Mouse (Mus musculus): ENCODE measurements around the gene Bmper. TPM values are rescaled to one million over a fixed set of nuclear protein-coding genes. Genes with fewer than 3 reads are reported as not detected.
A peak's percentile ranks its signal among the peaks of the same experiment; 100 is the strongest.

Bmper gene
- polyA plus RNA-seq, 1 experiment: 17.2 TPM

- Histone ChIP-seq H3K27ac (ENCODE audit: insufficient read depth, low read length) (no peak overlapping the region), H3K4me1 (ENCODE audit: control insufficient read depth, insufficient read depth, low read length) (no peaks in the 10 kb centered on the region)
- TF ChIP-seq POLR2A (IDR thresholded peaks at IDR 0.05; ENCODE audit: low read depth, low read length) (no peak), CTCF (IDR thresholded peaks at IDR 0.05; ENCODE audit: borderline replicate concordance, insufficient read depth, low read length) (no peak)
These were observed 210.4 kb downstream of the Bmper start for GRCm38 (mm10) chr9:23433238-23433637.

GRCm38 (mm10) chr9:23436751-23437150 is 213.9 kb downstream of the Bmper start:
- Histone ChIP-seq H3K27ac (ENCODE audit: insufficient read depth, low read length) (no peak overlapping the region), H3K4me3 (ENCODE audit: insufficient read depth, low read length) (no peak overlapping the region), H3K4me1 (ENCODE audit: control insufficient read depth, insufficient read depth, low read length) (no peaks in the 10 kb centered on the region)
- TF ChIP-seq POLR2A (IDR thresholded peaks at IDR 0.05; ENCODE audit: low read depth, low read length): no peak
- TF ChIP-seq CTCF (IDR thresholded peaks at IDR 0.05; ENCODE audit: borderline replicate concordance, insufficient read depth, low read length): no peak

More at GRCm38 (mm10) chr9:23433238-23433637, 210.4 kb downstream of the Bmper start:
- H3K4me3 ChIP-seq (ENCODE audit: insufficient read depth, low read length): no peak overlapping the region

- TF ChIP-seq POLR2A (IDR thresholded peaks at IDR 0.05; ENCODE audit: low read depth, low read length) (no peak), CTCF (IDR thresholded peaks at IDR 0.05; ENCODE audit: borderline replicate concordance, insufficient read depth, low read length) (no peak)
- Histone ChIP-seq H3K4me1 (ENCODE audit: control insufficient read depth, insufficient read depth, low read length) (no peaks in the 10 kb centered on the region), H3K4me3 (ENCODE audit: insufficient read depth, low read length) (no peak overlapping the region), H3K27ac (ENCODE audit: insufficient read depth, low read length) (no peak overlapping the region)
These were observed 215.8 kb downstream of the Bmper start for GRCm38 (mm10) chr9:23438662-23439061.

GRCm38 (mm10) chr9:23442168-23442567 is 219.3 kb downstream of the Bmper start:
- Histone ChIP-seq H3K4me1 (ENCODE audit: control insufficient read depth, insufficient read depth, low read length) (no peaks in the 10 kb centered on the region), H3K4me3 (ENCODE audit: insufficient read depth, low read length) (no peak overlapping the region), H3K27ac (ENCODE audit: insufficient read depth, low read length) (no peak overlapping the region)
- TF ChIP-seq POLR2A (IDR thresholded peaks at IDR 0.05; ENCODE audit: low read depth, low read length) (no peak), CTCF (IDR thresholded peaks at IDR 0.05; ENCODE audit: borderline replicate concordance, insufficient read depth, low read length) (no peak)

- TF ChIP-seq CTCF (IDR thresholded peaks at IDR 0.05; ENCODE audit: borderline replicate concordance, insufficient read depth, low read length) (no peak), POLR2A (IDR thresholded peaks at IDR 0.05; ENCODE audit: low read depth, low read length) (no peak)
- Histone ChIP-seq H3K27ac (ENCODE audit: insufficient read depth, low read length) (no peak overlapping the region), H3K4me3 (ENCODE audit: insufficient read depth, low read length) (no peak overlapping the region), H3K4me1 (ENCODE audit: control insufficient read depth, insufficient read depth, low read length) (no peaks in the 10 kb centered on the region)
These were observed 222.1 kb downstream of the Bmper start for GRCm38 (mm10) chr9:23444975-23445374.

GRCm38 (mm10) chr9:23447271-23447961 is 224.5 kb downstream of the Bmper start:
- no peak overlapping the region for H3K4me3 ChIP-seq (ENCODE audit: insufficient read depth, low read length)
- no peak for TF ChIP-seq CTCF (IDR thresholded peaks at IDR 0.05; ENCODE audit: borderline replicate concordance, insufficient read depth, low read length)
- no peak for TF ChIP-seq POLR2A (IDR thresholded peaks at IDR 0.05; ENCODE audit: low read depth, low read length)
- no peak overlapping the region for H3K27ac ChIP-seq (ENCODE audit: insufficient read depth, low read length)
- no peaks in the 10 kb centered on the region for H3K4me1 ChIP-seq (ENCODE audit: control insufficient read depth, insufficient read depth, low read length)

- TF ChIP-seq POLR2A (IDR thresholded peaks at IDR 0.05; ENCODE audit: low read depth, low read length) (no peak), CTCF (IDR thresholded peaks at IDR 0.05; ENCODE audit: borderline replicate concordance, insufficient read depth, low read length) (no peak)
- Histone ChIP-seq H3K4me1 (ENCODE audit: control insufficient read depth, insufficient read depth, low read length) (peaks cover 4% of the 10 kb centered on the region; the same call in 1 of the 2 replicates), H3K27ac (ENCODE audit: insufficient read depth, low read length) (no peak overlapping the region), H3K4me3 (ENCODE audit: insufficient read depth, low read length) (no peak overlapping the region)
These were observed 230.4 kb downstream of the Bmper start for GRCm38 (mm10) chr9:23453309-23453708.

GRCm38 (mm10) chr9:23457186-23457585 is 234.3 kb downstream of the Bmper start:
- H3K27ac ChIP-seq (ENCODE audit: insufficient read depth, low read length): peak overlapping the region; percentile 44; the same call in 1 of the 2 replicates
- no peak for TF ChIP-seq CTCF (IDR thresholded peaks at IDR 0.05; ENCODE audit: borderline replicate concordance, insufficient read depth, low read length)
- no peak for TF ChIP-seq POLR2A (IDR thresholded peaks at IDR 0.05; ENCODE audit: low read depth, low read length)
- H3K4me3 ChIP-seq (ENCODE audit: insufficient read depth, low read length): no peak overlapping the region
- peaks cover 4% of the 10 kb centered on the region; the same call in 1 of the 2 replicates for H3K4me1 ChIP-seq (ENCODE audit: control insufficient read depth, insufficient read depth, low read length)

- no peak overlapping the region for H3K4me3 ChIP-seq (ENCODE audit: insufficient read depth, low read length)
- TF ChIP-seq CTCF (IDR thresholded peaks at IDR 0.05; ENCODE audit: borderline replicate concordance, insufficient read depth, low read length) (no peak), POLR2A (IDR thresholded peaks at IDR 0.05; ENCODE audit: low read depth, low read length) (no peak)
- H3K27ac ChIP-seq (ENCODE audit: insufficient read depth, low read length): no peak overlapping the region
- H3K4me1 ChIP-seq (ENCODE audit: control insufficient read depth, insufficient read depth, low read length): peaks cover 8% of the 10 kb centered on the region
These were observed 237.8 kb downstream of the Bmper start for GRCm38 (mm10) chr9:23460721-23461120.

GRCm38 (mm10) chr9:23462949-23463608 is 240.2 kb downstream of the Bmper start:
- TF ChIP-seq CTCF (IDR thresholded peaks at IDR 0.05; ENCODE audit: borderline replicate concordance, insufficient read depth, low read length) (no peak), POLR2A (IDR thresholded peaks at IDR 0.05; ENCODE audit: low read depth, low read length) (no peak)
- Histone ChIP-seq H3K4me3 (ENCODE audit: insufficient read depth, low read length) (no peak overlapping the region), H3K27ac (ENCODE audit: insufficient read depth, low read length) (no peak overlapping the region), H3K4me1 (ENCODE audit: control insufficient read depth, insufficient read depth, low read length) (peaks cover 4% of the 10 kb centered on the region)

Measured in embryonic fibroblast, embryonic 13.5 days (primary cell).